Mouse (Mus musculus): ENCODE measurements around the gene Arhgef15. TPM values are rescaled to one million over a fixed set of nuclear protein-coding genes. Genes with fewer than 3 reads are reported as not detected.
A peak's percentile ranks its signal among the peaks of the same experiment; 100 is the strongest.

Gene Arhgef15
- polyA plus RNA-seq, 1 experiment from 2014 or later, result 13.3 TPM

- Histone ChIP-seq H3K4me1 (replicated peaks) (peaks cover 13% of the 10 kb centered on the region), H3K9me3 (replicated peaks) (no peaks in the 10 kb centered on the region), H3K27me3 (replicated peaks) (0 out of 2 replicates have a peak, but pooled peaks cover 4% of the 10 kb centered on the region), H3K27ac (ENCODE audit: poor library complexity, severe bottlenecking) (no peak overlapping the region), H3K36me3 (no peaks in the 10 kb centered on the region), H3K9ac (no peak overlapping the region), H3K4me3 (no peak overlapping the region), H3K4me2 (no peak overlapping the region)
- no peak for ATAC-seq (ENCODE audit: insufficient number of reproducible peaks, low FRiP score)
- WGBS, result 64% methylated on average over 12 of the region's 12 CpGs
Observed at GRCm38 (mm10) chr11:68893911-68894464, 63.3 kb downstream of the Arhgef15 start.

Small RNA genes within 50 kb of the gene (microRNA-seq; reads per million reads assigned to microRNA genes)
- 11.6 reads per million, percentile 26 among the genes with 10 or more reads in this experiment for gene Mir3062

Other genes with a start within 250 kb of the Arhgef15 start
- gene Ndel1, start 85.6 kb downstream of the Arhgef15 start, polyA plus RNA-seq (2016; fragmentation: Nextera tagmentation; extraction: Ambion mirVana), result 62.7 and 67.0 TPM in 2 replicates
- gene Rnf222, start 68.9 kb downstream of the Arhgef15 start, polyA plus RNA-seq (2016; fragmentation: Nextera tagmentation; extraction: Ambion mirVana), result 0.17 TPM in 1 of 2 replicates, not detected in the other
- 640 and 666 TPM in 2 replicates for gene Rpl26, start 55.9 kb downstream of the Arhgef15 start, polyA plus RNA-seq (2016; fragmentation: Nextera tagmentation; extraction: Ambion mirVana)
- not detected in 2 replicates for gene Odf4, start 30.4 kb downstream of the Arhgef15 start, polyA plus RNA-seq (2016; fragmentation: Nextera tagmentation; extraction: Ambion mirVana)
- 1.4 and 2.2 TPM in 2 replicates for gene Slc25a35, start 10.7 kb upstream of the Arhgef15 start, polyA plus RNA-seq (2016; fragmentation: Nextera tagmentation; extraction: Ambion mirVana)
- gene Rangrf, start 17.7 kb upstream of the Arhgef15 start, polyA plus RNA-seq (2016; fragmentation: Nextera tagmentation; extraction: Ambion mirVana), result 64.3 and 67.5 TPM in 2 replicates
- gene Pfas, start 51.0 kb upstream of the Arhgef15 start, polyA plus RNA-seq (2016; fragmentation: Nextera tagmentation; extraction: Ambion mirVana), result 20.7 and 21.5 TPM in 2 replicates
- 60.8 and 62.7 TPM in 2 replicates for gene Ctc1, start 58.4 kb upstream of the Arhgef15 start, polyA plus RNA-seq (2016; fragmentation: Nextera tagmentation; extraction: Ambion mirVana)
- 79.4 and 85.9 TPM in 2 replicates for gene Aurkb, start 88.2 kb upstream of the Arhgef15 start, polyA plus RNA-seq (2016; fragmentation: Nextera tagmentation; extraction: Ambion mirVana)
- 10.7 and 13.6 TPM in 2 replicates for gene Borcs6, start 102.2 kb upstream of the Arhgef15 start, polyA plus RNA-seq (2016; fragmentation: Nextera tagmentation; extraction: Ambion mirVana)
- 30.6 and 31.5 TPM in 2 replicates for gene Tmem107, start 113.3 kb upstream of the Arhgef15 start, polyA plus RNA-seq (2016; fragmentation: Nextera tagmentation; extraction: Ambion mirVana)
- 97.2 and 100 TPM in 2 replicates for gene Vamp2, start 131.0 kb upstream of the Arhgef15 start, polyA plus RNA-seq (2016; fragmentation: Nextera tagmentation; extraction: Ambion mirVana)
- 9.4 and 9.8 TPM in 2 replicates for gene Per1, start 137.7 kb upstream of the Arhgef15 start, polyA plus RNA-seq (2016; fragmentation: Nextera tagmentation; extraction: Ambion mirVana)
- 0.70 and 0.81 TPM in 2 replicates for gene Hes7, start 162.9 kb upstream of the Arhgef15 start, polyA plus RNA-seq (2016; fragmentation: Nextera tagmentation; extraction: Ambion mirVana)
- gene 9130213A22Rik, start 165.1 kb upstream of the Arhgef15 start, polyA plus RNA-seq (2016; fragmentation: Nextera tagmentation; extraction: Ambion mirVana), result 0.42 and 0.65 TPM in 2 replicates
- gene Aloxe3, start 168.4 kb upstream of the Arhgef15 start, polyA plus RNA-seq (2016; fragmentation: Nextera tagmentation; extraction: Ambion mirVana), result 0.17 and 0.54 TPM in 2 replicates
- not detected in 2 replicates for gene Alox12b, start 199.5 kb upstream of the Arhgef15 start, polyA plus RNA-seq (2016; fragmentation: Nextera tagmentation; extraction: Ambion mirVana)
- gene Alox8, start 240.4 kb upstream of the Arhgef15 start, polyA plus RNA-seq (2016; fragmentation: Nextera tagmentation; extraction: Ambion mirVana), result 1.2 and 1.4 TPM in 2 replicates